Mouse (Mus musculus) lung, adult 2 months (tissue): ENCODE measurements around the gene Irf9. TPM values are rescaled to one million over a fixed set of nuclear protein-coding genes. Genes with fewer than 3 reads are reported as not detected.

Experiments
- DNase-seq: peaks from one replicate; pipeline ENCODE4 v3.0.0; 2022
- H3K4me1 ChIP-seq: fragments of 200-500 bp; 2 replicates; pipeline ENCODE4 v1.6.1; 2011; ENCODE audit warnings: low read length; ENCODE audit not compliant: control insufficient read depth, insufficient read depth
- H3K4me3 ChIP-seq: fragments of 200-500 bp; replicated peaks from 2 replicates; pipeline ENCODE3; 2011; ENCODE audit warnings: low read depth, mild to moderate bottlenecking, control low read depth, low read length; ENCODE audit errors: extremely low read depth
- CTCF ChIP-seq: fragments of 200-500 bp; IDR thresholded peaks from 2 replicates; pipeline ENCODE4 v1.5.1; 2011; ENCODE audit warnings: mild to moderate bottlenecking, low read length, control low read depth; ENCODE audit not compliant: insufficient read depth
- POLR2A ChIP-seq: fragments of 200-500 bp; IDR thresholded peaks from 2 replicates; pipeline ENCODE4 v1.6.1; 2011; ENCODE audit warnings: low read depth, mild to moderate bottlenecking, control low read depth, low read length, borderline replicate concordance; ENCODE audit errors: extremely low read depth
- WGBS: fragments of 180-500 bp; shearing (Covaris S2); methylation state at CpG from one replicate; pipeline ENCODE4 v1.1.7; 2018; 5-methylcytosine and 5-hydroxymethylcytosine counted together
- polyA plus RNA-seq: library from polyadenylated mRNA; depleted of rRNA; stranded (reverse); fragments of >200 nt; gene quantifications from 2 replicates; pipeline ENCODE4 v1.2.3, GENCODE M21; 2012; rRNA removed

The Irf9 gene
- polyA plus RNA-seq, 1 experiment = 82.6 TPM

GRCm38 (mm10) chr14:55649884-55650283, 46.5 kb downstream of the Irf9 start, which contains the start of gene Tssk4:
Tssk4 (plus strand) TSS chr14:55650184.
- no peak for TF ChIP-seq POLR2A
- 92% methylated on average over 2 of the region's 2 CpGs for WGBS
- Histone ChIP-seq H3K4me1 (peaks cover 5% of the 10 kb centered on the region), H3K4me3 (no peak within 1 kb of the TSS)
- no peak for DNase-seq

- 84% methylated on average over 7 of the region's 7 CpGs for WGBS
- DNase-seq = no peak
- TF ChIP-seq POLR2A (no peak), CTCF (no peak)
- peaks cover 2% of the 10 kb centered on the region; the same call in 1 of the 2 replicates for H3K4me1 ChIP-seq
- H3K4me3 ChIP-seq = no peak overlapping the region
These were observed 48.2 kb downstream of the Irf9 start for GRCm38 (mm10) chr14:55651528-55651927.

- 77% methylated on average over 3 of the region's 3 CpGs for WGBS
- TF ChIP-seq POLR2A = no peak
- no peak for TF ChIP-seq CTCF
- Histone ChIP-seq H3K4me3 (no peak overlapping the region), H3K4me1 (no peaks in the 10 kb centered on the region)
- no peak for DNase-seq
These were observed 53.6 kb downstream of the Irf9 start for GRCm38 (mm10) chr14:55656935-55657334.

GRCm38 (mm10) chr14:55658011-55658410, 54.6 kb downstream of the Irf9 start:
- WGBS = 89% methylated on average over 5 of the region's 5 CpGs
- TF ChIP-seq CTCF (no peak), POLR2A (no peak)
- DNase-seq = no peak
- H3K4me1 ChIP-seq = no peaks in the 10 kb centered on the region
- H3K4me3 ChIP-seq = no peak overlapping the region

Other genes starting within 250 kb of the Irf9 start
- 25.0 and 28.1 TPM in 2 replicates for gene Dhrs4, start 124.8 kb upstream of the Irf9 start, polyA plus RNA-seq
- 1.8 and 3.0 TPM in 2 replicates for gene Carmil3, start 112.9 kb upstream of the Irf9 start, polyA plus RNA-seq
- 0.05 and 0.07 TPM in 2 replicates for gene Cpne6, start 93.1 kb upstream of the Irf9 start, polyA plus RNA-seq
- not detected in 2 replicates for gene Nrl, start 78.6 kb upstream of the Irf9 start, polyA plus RNA-seq
- 31.6 and 34.1 TPM in 2 replicates for gene Pck2, start 63.3 kb upstream of the Irf9 start, polyA plus RNA-seq
- gene Dcaf11, start 43.6 kb upstream of the Irf9 start, polyA plus RNA-seq = 96.0 and 124 TPM in 2 replicates
- 0.60 and 1.8 TPM in 2 replicates for gene A730061H03Rik, start 43.2 kb upstream of the Irf9 start, polyA plus RNA-seq
- 5.1 and 17.5 TPM in 2 replicates for gene Fitm1, start 28.0 kb upstream of the Irf9 start, polyA plus RNA-seq
- gene Psme1, start 25.4 kb upstream of the Irf9 start, polyA plus RNA-seq = 82.8 and 98.6 TPM in 2 replicates
- gene Emc9, start 18.3 kb upstream of the Irf9 start, polyA plus RNA-seq = 20.7 and 20.8 TPM in 2 replicates
- gene Psme2, start 12.5 kb upstream of the Irf9 start, polyA plus RNA-seq = 45.0 and 60.5 TPM in 2 replicates
- gene Rnf31, start 11.9 kb upstream of the Irf9 start, polyA plus RNA-seq = 37.7 and 42.8 TPM in 2 replicates
- gene Rec8, start 14.5 kb downstream of the Irf9 start, polyA plus RNA-seq = 6.0 and 9.7 TPM in 2 replicates
- gene Ipo4, start 32.4 kb downstream of the Irf9 start, polyA plus RNA-seq = 52.7 and 83.9 TPM in 2 replicates
- gene Gm49378, start 34.3 kb downstream of the Irf9 start, polyA plus RNA-seq = 6.0 and 9.5 TPM in 2 replicates
- gene Tm9sf1, start 40.2 kb downstream of the Irf9 start, polyA plus RNA-seq = 81.4 and 91.7 TPM in 2 replicates
- 0.70 and 1.0 TPM in 2 replicates for gene Tssk4, start 46.6 kb downstream of the Irf9 start, polyA plus RNA-seq
- gene Mdp1, start 56.9 kb downstream of the Irf9 start, polyA plus RNA-seq = 15.1 and 20.4 TPM in 2 replicates
- 11.8 and 18.7 TPM in 2 replicates for gene Gmpr2, start 68.4 kb downstream of the Irf9 start, polyA plus RNA-seq
- 170 and 270 TPM in 2 replicates for gene Nedd8, start 68.6 kb downstream of the Irf9 start, polyA plus RNA-seq
- gene Tinf2, start 78.2 kb downstream of the Irf9 start, polyA plus RNA-seq = 11.9 and 14.8 TPM in 2 replicates
- gene Tgm1, start 110.4 kb downstream of the Irf9 start, polyA plus RNA-seq = 3.4 and 30.7 TPM in 2 replicates
- 42.0 and 57.3 TPM in 2 replicates for gene Rabggta, start 118.7 kb downstream of the Irf9 start, polyA plus RNA-seq
- 69.2 and 89.0 TPM in 2 replicates for gene Dhrs1, start 142.1 kb downstream of the Irf9 start, polyA plus RNA-seq
- gene Nop9, start 142.1 kb downstream of the Irf9 start, polyA plus RNA-seq = 12.7 and 16.8 TPM in 2 replicates
- gene Cideb, start 154.9 kb downstream of the Irf9 start, polyA plus RNA-seq = 3.8 and 4.0 TPM in 2 replicates
- 1.1 and 2.6 TPM in 2 replicates for gene Ltb4r2, start 157.9 kb downstream of the Irf9 start, polyA plus RNA-seq
- gene Ltb4r1, start 162.4 kb downstream of the Irf9 start, polyA plus RNA-seq = 6.5 and 7.1 TPM in 2 replicates
- 157 and 169 TPM in 2 replicates for gene Adcy4, start 180.5 kb downstream of the Irf9 start, polyA plus RNA-seq
- gene Ripk3, start 185.3 kb downstream of the Irf9 start, polyA plus RNA-seq = 7.5 and 10.0 TPM in 2 replicates
- 26.4 and 27.3 TPM in 2 replicates for gene Nfatc4, start 219.6 kb downstream of the Irf9 start, polyA plus RNA-seq